Mouse (Mus musculus): ENCODE data around the gene Prkce. TPM values are rescaled to one million over a fixed set of nuclear protein-coding genes. Genes with fewer than 3 reads are reported as not detected.

Gene Prkce
- polyA plus RNA-seq, 1 experiment from 2014 or later, result 35.7 TPM

DNA sequence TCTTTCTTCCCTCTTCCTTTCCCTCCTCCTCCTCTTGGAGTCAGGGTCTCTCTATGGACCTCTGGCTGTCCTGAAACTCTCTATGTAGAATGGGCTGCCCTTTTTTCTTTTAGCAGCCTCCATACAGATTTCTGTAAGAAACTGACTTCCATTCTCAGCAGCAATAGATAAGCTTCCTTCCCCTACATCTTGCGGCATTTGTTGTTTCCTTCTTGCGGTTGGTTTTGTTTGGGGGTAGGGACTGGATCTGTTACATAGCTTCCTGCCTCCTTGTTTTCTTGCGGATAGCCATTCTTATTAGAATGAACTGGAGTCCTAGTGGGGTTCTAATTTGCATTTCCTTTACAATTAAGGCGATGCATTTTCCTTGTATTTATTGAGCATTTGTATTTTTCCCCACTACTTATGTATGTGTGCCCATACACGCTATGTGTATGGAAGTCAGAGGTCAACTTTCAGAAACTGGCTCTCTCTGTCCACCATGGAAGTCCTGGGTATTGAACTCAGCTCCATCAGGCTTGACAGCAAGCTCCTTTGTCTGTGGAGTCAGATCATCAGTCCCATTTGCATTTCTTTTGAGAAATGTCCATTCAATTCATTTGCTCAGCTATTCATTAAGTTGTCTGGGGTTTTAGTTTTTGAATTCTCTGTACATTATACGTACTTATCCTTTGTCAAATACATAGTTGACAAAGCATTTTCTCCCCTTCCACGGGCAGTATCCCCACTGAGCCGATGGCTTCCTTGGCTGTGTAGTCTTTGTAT, 500.4 kb downstream of the Prkce start:
- H3K36me3 ChIP-seq (ENCODE audit: control insufficient read depth, insufficient read depth, low read length), result no peaks in the 10 kb centered on the region
- no peaks in the 10 kb centered on the region for H3K27me3 ChIP-seq (replicated peaks; ENCODE audit: control insufficient read depth, insufficient read depth, low read length)
- no peaks in the 10 kb centered on the region for H3K4me1 ChIP-seq (ENCODE audit: control insufficient read depth, insufficient read depth, low read depth, low read length)
- no peak overlapping the region for H3K27ac ChIP-seq (ENCODE audit: low read depth, low read length)
- no peak overlapping the region for H3K9ac ChIP-seq (ENCODE audit: low read depth, low read length)
- 47% methylated on average over 8 of the region's 8 CpGs for WGBS
- ATAC-seq, result no peak
- H3K4me2 ChIP-seq (ENCODE audit: low read length), result no peak overlapping the region
- H3K9me3 ChIP-seq (ENCODE audit: control insufficient read depth, low read length), result no peaks in the 10 kb centered on the region
- H3K4me3 ChIP-seq (ENCODE audit: low read length), result no peak overlapping the region

DNA sequence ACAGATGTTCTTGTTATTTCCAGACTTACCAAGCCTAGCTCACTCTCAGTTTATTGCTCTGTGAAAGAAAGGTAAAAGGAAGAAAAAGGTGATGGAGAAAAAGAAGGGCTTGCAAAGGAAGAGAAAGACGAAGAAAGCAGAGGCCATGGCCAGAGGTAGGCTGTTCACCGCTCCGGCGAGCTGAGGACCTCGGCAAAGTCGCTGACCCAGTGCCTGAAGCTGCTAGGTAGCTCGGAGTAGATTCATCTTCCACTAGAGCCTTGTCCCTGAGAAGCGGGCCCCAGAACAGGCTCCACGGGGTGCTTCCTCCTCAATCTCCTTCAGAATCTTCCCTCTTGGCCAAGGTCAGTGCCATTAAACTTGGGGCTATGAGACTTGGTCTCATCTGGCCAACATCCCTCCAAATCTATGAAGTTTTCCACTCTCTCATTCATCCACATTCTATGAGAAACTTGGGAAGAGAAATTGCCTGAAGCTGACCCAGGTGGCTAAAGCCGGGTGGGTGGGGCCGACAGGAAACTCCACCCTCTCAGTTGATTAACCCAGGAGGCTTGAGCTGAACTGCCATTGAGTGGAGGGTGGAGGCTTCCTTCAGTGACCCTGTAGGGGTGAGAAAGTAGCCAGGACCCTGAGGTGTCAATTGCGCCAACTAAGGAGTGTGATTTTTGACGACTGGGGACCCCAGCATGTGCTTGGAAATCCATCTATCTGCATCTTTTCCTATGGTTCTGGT, 502.2 kb downstream of the Prkce start:
- Histone ChIP-seq H3K27me3 (replicated peaks; ENCODE audit: control insufficient read depth, insufficient read depth, low read length) (no peaks in the 10 kb centered on the region), H3K4me1 (ENCODE audit: control insufficient read depth, insufficient read depth, low read depth, low read length) (no peaks in the 10 kb centered on the region), H3K4me3 (ENCODE audit: low read length) (no peak overlapping the region), H3K27ac (ENCODE audit: low read depth, low read length) (no peak overlapping the region), H3K36me3 (ENCODE audit: control insufficient read depth, insufficient read depth, low read length) (no peaks in the 10 kb centered on the region), H3K9me3 (ENCODE audit: control insufficient read depth, low read length) (no peaks in the 10 kb centered on the region), H3K9ac (ENCODE audit: low read depth, low read length) (no peak overlapping the region), H3K4me2 (ENCODE audit: low read length) (no peak overlapping the region)
- 91% methylated on average over 13 of the region's 13 CpGs for WGBS
- no peak for ATAC-seq

DNA sequence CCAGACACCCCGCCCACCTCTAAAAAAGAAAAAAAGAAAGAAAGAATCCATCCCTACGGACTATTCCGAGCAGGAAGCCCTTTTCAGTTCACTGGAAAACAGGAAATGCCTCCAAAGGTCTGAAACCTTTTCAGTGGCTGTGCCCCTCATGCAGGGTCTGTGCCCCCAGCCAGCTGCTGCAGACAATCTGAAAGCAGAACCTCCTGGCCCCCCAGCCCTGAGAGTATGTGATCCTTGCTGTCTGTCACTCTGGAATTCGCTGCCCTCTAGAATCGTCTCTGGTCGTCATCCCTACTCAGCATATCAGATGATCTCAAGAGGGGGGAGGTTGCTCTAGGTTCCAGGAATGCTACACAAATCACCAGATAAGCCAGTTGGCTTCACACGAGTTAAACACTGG, 503.1 kb downstream of the Prkce start:
- no peaks in the 10 kb centered on the region for H3K4me1 ChIP-seq (ENCODE audit: control insufficient read depth, insufficient read depth, low read depth, low read length)
- H3K9ac ChIP-seq (ENCODE audit: low read depth, low read length), result no peak overlapping the region
- H3K27ac ChIP-seq (ENCODE audit: low read depth, low read length), result no peak overlapping the region
- 65% methylated on average over 7 of the region's 7 CpGs for WGBS
- H3K4me2 ChIP-seq (ENCODE audit: low read length), result no peak overlapping the region
- ATAC-seq, result no peak
- H3K27me3 ChIP-seq (replicated peaks; ENCODE audit: control insufficient read depth, insufficient read depth, low read length), result no peaks in the 10 kb centered on the region
- no peaks in the 10 kb centered on the region for H3K36me3 ChIP-seq (ENCODE audit: control insufficient read depth, insufficient read depth, low read length)
- no peaks in the 10 kb centered on the region for H3K9me3 ChIP-seq (ENCODE audit: control insufficient read depth, low read length)
- H3K4me3 ChIP-seq (ENCODE audit: low read length), result no peak overlapping the region

DNA sequence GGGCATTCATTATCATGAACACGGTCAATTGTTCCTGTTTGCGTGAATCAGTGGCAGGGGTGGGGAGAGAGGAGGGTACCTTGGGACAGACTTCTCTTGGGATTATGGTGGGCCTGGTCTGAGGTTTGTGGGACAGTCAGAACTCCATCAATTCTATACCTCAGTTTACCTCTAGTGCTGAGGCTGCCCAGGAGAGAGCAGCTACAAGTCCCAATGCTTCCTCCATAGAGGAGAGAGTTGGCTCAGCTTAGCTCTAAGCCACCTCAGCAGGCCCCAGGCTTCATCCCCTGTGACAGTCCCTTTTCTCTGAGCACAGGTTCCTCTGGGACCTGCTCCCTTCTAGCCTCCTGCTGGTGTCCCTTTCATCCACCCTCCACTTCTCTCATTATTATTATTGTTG, 507.4 kb downstream of the Prkce start:
- H3K4me3 ChIP-seq (ENCODE audit: low read length), result no peak overlapping the region
- no peaks in the 10 kb centered on the region for H3K36me3 ChIP-seq (ENCODE audit: control insufficient read depth, insufficient read depth, low read length)
- no peaks in the 10 kb centered on the region for H3K4me1 ChIP-seq (ENCODE audit: control insufficient read depth, insufficient read depth, low read depth, low read length)
- H3K9me3 ChIP-seq (ENCODE audit: control insufficient read depth, low read length), result no peaks in the 10 kb centered on the region
- H3K27me3 ChIP-seq (replicated peaks; ENCODE audit: control insufficient read depth, insufficient read depth, low read length), result no peaks in the 10 kb centered on the region
- no peak for ATAC-seq
- H3K9ac ChIP-seq (ENCODE audit: low read depth, low read length), result no peak overlapping the region
- no peak overlapping the region for H3K27ac ChIP-seq (ENCODE audit: low read depth, low read length)
- WGBS, result 74% methylated on average over 2 of the region's 2 CpGs
- no peak overlapping the region for H3K4me2 ChIP-seq (ENCODE audit: low read length)

DNA sequence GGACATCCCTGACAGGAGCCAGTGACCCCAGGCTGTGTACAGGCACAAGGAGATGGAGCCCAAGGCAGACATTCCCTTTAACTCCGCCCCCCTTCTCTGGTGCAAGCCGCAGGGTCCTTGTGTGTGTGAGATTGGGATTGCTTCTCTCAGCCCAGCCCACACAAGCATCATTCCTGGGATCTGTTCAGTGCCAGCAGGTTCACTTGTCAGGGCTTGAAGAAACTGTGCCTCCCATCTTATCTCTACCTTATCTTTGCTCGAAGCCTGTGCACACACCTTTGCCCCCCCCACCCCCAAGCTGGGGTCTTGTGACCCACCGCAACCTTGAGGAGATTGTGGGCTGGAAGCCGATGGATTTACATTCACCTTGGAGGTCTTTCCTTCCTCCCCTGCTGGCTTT, 508.8 kb downstream of the Prkce start:
- 87% methylated on average over 5 of the region's 5 CpGs for WGBS
- no peak overlapping the region for H3K4me3 ChIP-seq (ENCODE audit: low read length)
- no peak overlapping the region for H3K27ac ChIP-seq (ENCODE audit: low read depth, low read length)
- no peaks in the 10 kb centered on the region for H3K36me3 ChIP-seq (ENCODE audit: control insufficient read depth, insufficient read depth, low read length)
- no peaks in the 10 kb centered on the region for H3K9me3 ChIP-seq (ENCODE audit: control insufficient read depth, low read length)
- H3K9ac ChIP-seq (ENCODE audit: low read depth, low read length), result no peak overlapping the region
- ATAC-seq, result no peak
- no peak overlapping the region for H3K4me2 ChIP-seq (ENCODE audit: low read length)
- H3K27me3 ChIP-seq (replicated peaks; ENCODE audit: control insufficient read depth, insufficient read depth, low read length), result no peaks in the 10 kb centered on the region
- no peaks in the 10 kb centered on the region for H3K4me1 ChIP-seq (ENCODE audit: control insufficient read depth, insufficient read depth, low read depth, low read length)

DNA sequence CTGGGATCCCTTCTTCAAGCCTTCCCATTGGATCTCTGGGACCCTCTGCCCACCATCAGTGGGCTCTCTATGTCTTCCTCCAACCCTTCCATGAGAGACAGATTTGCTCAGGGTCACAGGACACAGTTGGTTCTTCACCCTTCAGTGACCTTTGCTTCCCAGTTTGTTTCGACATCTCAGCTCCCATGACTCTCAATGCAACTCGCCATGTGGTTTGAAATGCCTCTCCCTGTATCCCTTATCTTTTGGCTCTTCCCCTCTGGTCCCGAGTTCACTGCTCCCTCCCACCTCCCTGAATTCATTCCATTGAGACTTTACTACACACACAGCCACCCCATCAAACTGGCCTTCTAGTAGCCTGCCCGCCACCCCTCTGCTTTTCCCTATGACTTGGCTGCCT, 509.3 kb downstream of the Prkce start:
- no peak overlapping the region for H3K27ac ChIP-seq (ENCODE audit: low read depth, low read length)
- no peak for ATAC-seq
- H3K9me3 ChIP-seq (ENCODE audit: control insufficient read depth, low read length), result no peaks in the 10 kb centered on the region
- no peaks in the 10 kb centered on the region for H3K36me3 ChIP-seq (ENCODE audit: control insufficient read depth, insufficient read depth, low read length)
- H3K4me2 ChIP-seq (ENCODE audit: low read length), result no peak overlapping the region
- H3K27me3 ChIP-seq (replicated peaks; ENCODE audit: control insufficient read depth, insufficient read depth, low read length), result no peaks in the 10 kb centered on the region
- no peak overlapping the region for H3K4me3 ChIP-seq (ENCODE audit: low read length)
- H3K4me1 ChIP-seq (ENCODE audit: control insufficient read depth, insufficient read depth, low read depth, low read length), result no peaks in the 10 kb centered on the region
- no peak overlapping the region for H3K9ac ChIP-seq (ENCODE audit: low read depth, low read length)
- 74% methylated on average over 4 of the region's 4 CpGs for WGBS

DNA sequence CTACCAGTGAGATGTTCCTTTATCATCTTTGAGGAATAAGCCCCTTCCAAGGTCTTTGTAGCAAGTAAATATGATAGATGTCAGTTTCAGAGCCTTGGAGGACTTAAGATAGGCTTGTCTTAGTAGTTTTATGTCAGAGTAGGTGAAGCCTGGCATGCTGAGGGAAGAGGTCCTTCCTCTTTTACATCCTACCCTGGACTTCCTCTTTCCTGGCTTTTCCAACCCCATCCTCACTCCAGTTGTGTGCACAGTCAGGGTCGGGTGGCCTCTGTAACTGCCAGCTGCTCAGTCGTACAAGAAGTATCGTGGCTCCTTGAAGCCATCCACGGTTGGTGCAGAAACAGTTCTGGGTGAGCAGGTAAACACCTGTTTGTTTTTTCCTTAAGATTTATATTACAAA, 517.7 kb downstream of the Prkce start:
- no peak for ATAC-seq
- 88% methylated on average over 4 of the region's 4 CpGs for WGBS

DNA sequence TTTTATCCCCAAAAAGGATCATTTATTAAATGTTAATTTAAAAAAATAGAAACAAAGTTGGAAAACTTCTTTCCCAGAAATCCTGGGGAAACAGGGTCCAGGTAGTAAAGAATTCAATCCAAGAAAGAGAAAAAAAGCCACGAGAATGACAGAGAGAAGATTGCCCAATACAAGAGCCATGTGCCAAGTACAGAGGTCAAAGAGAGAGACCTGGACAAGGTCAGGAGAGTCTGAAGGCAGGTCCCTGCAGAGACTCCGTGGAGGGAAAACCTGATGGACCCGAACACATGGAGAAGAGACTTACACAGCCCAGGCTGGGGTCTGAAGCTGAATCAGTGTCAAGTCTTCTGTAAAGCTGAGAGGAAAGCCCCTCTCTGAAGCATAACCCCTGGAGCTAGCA, 519.4 kb downstream of the Prkce start:
- no peak for ATAC-seq
- Histone ChIP-seq H3K9me3 (ENCODE audit: control insufficient read depth, low read length) (no peaks in the 10 kb centered on the region), H3K4me1 (ENCODE audit: control insufficient read depth, insufficient read depth, low read depth, low read length) (no peaks in the 10 kb centered on the region), H3K9ac (ENCODE audit: low read depth, low read length) (no peak overlapping the region), H3K4me2 (ENCODE audit: low read length) (no peak overlapping the region), H3K36me3 (ENCODE audit: control insufficient read depth, insufficient read depth, low read length) (no peaks in the 10 kb centered on the region), H3K27ac (ENCODE audit: low read depth, low read length) (no peak overlapping the region), H3K27me3 (replicated peaks; ENCODE audit: control insufficient read depth, insufficient read depth, low read length) (no peaks in the 10 kb centered on the region), H3K4me3 (ENCODE audit: low read length) (no peak overlapping the region)
- 79% methylated on average over 3 of the region's 3 CpGs for WGBS

More for the DNA sequence above, 517.7 kb downstream of the Prkce start:
- H3K27ac ChIP-seq (ENCODE audit: low read depth, low read length), result no peak overlapping the region
- no peak overlapping the region for H3K4me2 ChIP-seq (ENCODE audit: low read length)
- no peak overlapping the region for H3K4me3 ChIP-seq (ENCODE audit: low read length)
- no peaks in the 10 kb centered on the region for H3K4me1 ChIP-seq (ENCODE audit: control insufficient read depth, insufficient read depth, low read depth, low read length)
- no peak overlapping the region for H3K9ac ChIP-seq (ENCODE audit: low read depth, low read length)
- H3K9me3 ChIP-seq (ENCODE audit: control insufficient read depth, low read length), result no peaks in the 10 kb centered on the region
- H3K36me3 ChIP-seq (ENCODE audit: control insufficient read depth, insufficient read depth, low read length), result no peaks in the 10 kb centered on the region
- no peaks in the 10 kb centered on the region for H3K27me3 ChIP-seq (replicated peaks; ENCODE audit: control insufficient read depth, insufficient read depth, low read length)

DNA sequence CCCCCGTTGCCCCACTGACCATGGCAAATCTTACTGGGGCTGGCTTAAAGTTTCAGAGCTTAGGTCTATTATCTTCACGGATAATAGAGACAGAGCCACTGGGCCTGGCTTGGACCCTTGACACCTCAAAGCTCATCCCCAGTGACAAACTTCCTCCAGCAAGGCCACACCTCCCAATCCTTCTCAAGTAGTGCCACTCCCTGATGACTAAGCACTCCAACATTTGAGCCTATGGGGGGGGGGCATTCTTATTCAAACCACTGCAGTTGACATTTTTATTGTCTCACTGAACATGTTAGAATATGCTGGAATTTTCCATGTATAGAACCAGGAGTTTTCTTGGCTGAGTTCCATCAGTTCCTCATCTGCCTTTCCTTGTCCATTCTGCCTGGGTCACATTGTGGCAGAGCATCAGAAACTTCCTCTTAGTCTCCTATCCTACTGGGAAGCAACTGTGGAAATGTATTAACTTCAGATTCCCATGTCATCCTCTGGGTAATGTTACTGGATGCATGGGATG, 523.3 kb downstream of the Prkce start:
- no peak overlapping the region for H3K4me3 ChIP-seq (ENCODE audit: low read length)
- 92% methylated on average over 2 of the region's 2 CpGs for WGBS
- ATAC-seq, result no peak
- no peaks in the 10 kb centered on the region for H3K4me1 ChIP-seq (ENCODE audit: control insufficient read depth, insufficient read depth, low read depth, low read length)
- no peaks in the 10 kb centered on the region for H3K36me3 ChIP-seq (ENCODE audit: control insufficient read depth, insufficient read depth, low read length)
- no peak overlapping the region for H3K27ac ChIP-seq (ENCODE audit: low read depth, low read length)
- no peak overlapping the region for H3K9ac ChIP-seq (ENCODE audit: low read depth, low read length)
- no peaks in the 10 kb centered on the region for H3K9me3 ChIP-seq (ENCODE audit: control insufficient read depth, low read length)
- no peak overlapping the region for H3K4me2 ChIP-seq (ENCODE audit: low read length)
- no peaks in the 10 kb centered on the region for H3K27me3 ChIP-seq (replicated peaks; ENCODE audit: control insufficient read depth, insufficient read depth, low read length)
